Mouse (Mus musculus): ENCODE results near the gene Alcam.

GRCm38 (mm10) chr16:52464597-52464996 lies 10.7 kb upstream of the Alcam start:
- TF ChIP-seq GATA1 (IDR thresholded peaks at IDR 0.05; ENCODE audit: low read length) = no peak
- TF ChIP-seq TAL1 (IDR thresholded peaks at IDR 0.05; ENCODE audit: low read length) = no peak
